Mouse (Mus musculus): ENCODE results near the gene Gm49388. TPM values are rescaled to one million over a fixed set of nuclear protein-coding genes. Genes with fewer than 3 reads are reported as not detected.
A peak's percentile ranks its signal among the peaks of the same experiment; 100 is the strongest.
"Not testable (repeated sequence)": the region's sequence is repeated elsewhere in the genome, so short reads cannot be mapped to it uniquely, and the experiment has no call there.

Gene Gm49388
- polyA plus RNA-seq, 1 experiment from 2014 or later: not detected

- no peak for DNase-seq
- peak overlapping the region; percentile 38 for H3K4me2 ChIP-seq
- peaks cover 26% of the 10 kb centered on the region for H3K27me3 ChIP-seq
- H3K4me3 ChIP-seq (replicated peaks): peak overlapping the region; percentile 40
- H3K4me1 ChIP-seq (replicated peaks): peaks cover 12% of the 10 kb centered on the region; the same call in 1 of the 2 replicates
- no peak overlapping the region for H3K9ac ChIP-seq
- H3K27ac ChIP-seq: no peak overlapping the region
- no peaks in the 10 kb centered on the region for H3K9me3 ChIP-seq (replicated peaks)
- ATAC-seq (ENCODE audit: low read depth): no peak
- no peaks in the 10 kb centered on the region for H3K36me3 ChIP-seq
- WGBS (ENCODE audit: insufficient replicate concordance): 69% methylated on average over 11 of the region's 11 CpGs
Measured at GRCm38 (mm10) chr7:127823236-127824171, 38.1 kb downstream of the Gm49388 start.

- H3K36me3 ChIP-seq: no peaks in the 10 kb centered on the region
- H3K9ac ChIP-seq: no peak within 1 kb of the TSS
- H3K4me2 ChIP-seq: peak within 1 kb of the TSS; percentile 38
- no peak for ATAC-seq (ENCODE audit: low read depth)
- no peak for DNase-seq
- WGBS (ENCODE audit: insufficient replicate concordance): 12% methylated on average over 30 of the region's 38 CpGs
- peak within 1 kb of the TSS; percentile 40 for H3K4me3 ChIP-seq (replicated peaks)
- H3K9me3 ChIP-seq (replicated peaks): no peaks in the 10 kb centered on the region
- peaks cover 12% of the 10 kb centered on the region; the same call in 1 of the 2 replicates for H3K4me1 ChIP-seq (replicated peaks)
- H3K27ac ChIP-seq: no peak within 1 kb of the TSS
- H3K27me3 ChIP-seq: peaks cover 26% of the 10 kb centered on the region
Measured at GRCm38 (mm10) chr7:127824176-127824871, 38.9 kb downstream of the Gm49388 start, which contains the start of the genes Stx4a and Stx1b. TSS of gene Stx4a (plus strand) at chr7:127824294. TSS of gene Stx1b (minus strand) at chr7:127824549.

- no peaks in the 10 kb centered on the region for H3K27me3 ChIP-seq
- no peak overlapping the region for H3K4me3 ChIP-seq (replicated peaks)
- no peak for DNase-seq
- H3K36me3 ChIP-seq: no peaks in the 10 kb centered on the region
- H3K9ac ChIP-seq: no peak overlapping the region
- H3K4me1 ChIP-seq (replicated peaks): peaks cover 5% of the 10 kb centered on the region
- H3K27ac ChIP-seq: no peak overlapping the region
- ATAC-seq (ENCODE audit: low read depth): no peak
- 80% methylated on average over 2 of the region's 2 CpGs for WGBS (ENCODE audit: insufficient replicate concordance)
- no peak overlapping the region for H3K4me2 ChIP-seq
- H3K9me3 ChIP-seq (replicated peaks): no peaks in the 10 kb centered on the region
Measured at GRCm38 (mm10) chr7:127835550-127835949, 50.1 kb downstream of the Gm49388 start.

GRCm38 (mm10) chr7:127837473-127837872 lies 52.1 kb downstream of the Gm49388 start:
- H3K36me3 ChIP-seq: no peaks in the 10 kb centered on the region
- H3K27ac ChIP-seq: no peak overlapping the region
- H3K4me3 ChIP-seq (replicated peaks): no peak overlapping the region
- H3K9ac ChIP-seq: no peak overlapping the region
- ATAC-seq (ENCODE audit: low read depth) (no peak), DNase-seq (no peak)
- 88% methylated on average over 5 of the region's 5 CpGs for WGBS (ENCODE audit: insufficient replicate concordance)
- H3K4me1 ChIP-seq (replicated peaks): peaks cover 13% of the 10 kb centered on the region
- H3K27me3 ChIP-seq: no peaks in the 10 kb centered on the region
- H3K9me3 ChIP-seq (replicated peaks): no peaks in the 10 kb centered on the region
- H3K4me2 ChIP-seq: no peak overlapping the region

- H3K36me3 ChIP-seq; H3K9me3 ChIP-seq (replicated peaks); H3K27ac ChIP-seq; H3K4me3 ChIP-seq (replicated peaks); H3K4me2 ChIP-seq; H3K9ac ChIP-seq; ATAC-seq (ENCODE audit: low read depth); H3K27me3 ChIP-seq; DNase-seq: not testable (repeated sequence)
- H3K4me1 ChIP-seq (replicated peaks): peaks cover 17% of the 10 kb centered on the region
- 85% methylated on average over 4 of the region's 4 CpGs for WGBS (ENCODE audit: insufficient replicate concordance)
Measured at GRCm38 (mm10) chr7:127837878-127838277, 52.5 kb downstream of the Gm49388 start.

GRCm38 (mm10) chr7:127840031-127840430 lies 54.6 kb downstream of the Gm49388 start:
- H3K4me1 ChIP-seq (replicated peaks): peaks cover 20% of the 10 kb centered on the region

GRCm38 (mm10) chr7:127840886-127841285 lies 55.5 kb downstream of the Gm49388 start:
- peak overlapping the region; percentile 85 for H3K9ac ChIP-seq
- peaks cover 21% of the 10 kb centered on the region for H3K36me3 ChIP-seq
- H3K27ac ChIP-seq: peak overlapping the region; percentile 92
- no peaks in the 10 kb centered on the region for H3K9me3 ChIP-seq (replicated peaks)
- H3K4me1 ChIP-seq (replicated peaks): peaks cover 20% of the 10 kb centered on the region
- peak overlapping the region; percentile 100 for H3K4me2 ChIP-seq
- peak; percentile 6 for ATAC-seq (ENCODE audit: low read depth)
- 5% methylated on average over 15 of the region's 15 CpGs for WGBS (ENCODE audit: insufficient replicate concordance)
- no peaks in the 10 kb centered on the region for H3K27me3 ChIP-seq
- DNase-seq: peak; percentile 30
- peak overlapping the region; percentile 79 for H3K4me3 ChIP-seq (replicated peaks)

More at GRCm38 (mm10) chr7:127840031-127840430, 54.6 kb downstream of the Gm49388 start:
- not testable (repeated sequence) for H3K9ac ChIP-seq; ATAC-seq (ENCODE audit: low read depth); H3K27ac ChIP-seq; H3K27me3 ChIP-seq; DNase-seq; H3K4me2 ChIP-seq; H3K4me3 ChIP-seq (replicated peaks); H3K9me3 ChIP-seq (replicated peaks)
- H3K36me3 ChIP-seq: peaks cover 16% of the 10 kb centered on the region
- WGBS (ENCODE audit: insufficient replicate concordance): 77% methylated on average over 2 of the region's 2 CpGs

GRCm38 (mm10) chr7:127841340-127842000 lies 56.1 kb downstream of the Gm49388 start:
- DNase-seq (peak; percentile 85), ATAC-seq (ENCODE audit: low read depth) (peak; percentile 86)
- WGBS (ENCODE audit: insufficient replicate concordance): under 1% methylated on average over 46 of the region's 46 CpGs

GRCm38 (mm10) chr7:127842001-127842718 lies 56.8 kb downstream of the Gm49388 start:
- WGBS (ENCODE audit: insufficient replicate concordance): under 1% methylated on average over 40 of the region's 40 CpGs
- ATAC-seq (ENCODE audit: low read depth): peak; percentile 69
- peak overlapping the region; percentile 92 for H3K27ac ChIP-seq

More at GRCm38 (mm10) chr7:127841340-127842000, 56.1 kb downstream of the Gm49388 start:
- peak overlapping the region; percentile 85 for H3K9ac ChIP-seq
- H3K9me3 ChIP-seq (replicated peaks): no peaks in the 10 kb centered on the region
- H3K4me2 ChIP-seq: peak overlapping the region; percentile 100
- no peaks in the 10 kb centered on the region for H3K27me3 ChIP-seq
- peaks cover 20% of the 10 kb centered on the region for H3K4me1 ChIP-seq (replicated peaks)
- H3K4me3 ChIP-seq (replicated peaks): peak overlapping the region; percentile 79
- H3K36me3 ChIP-seq: peaks cover 27% of the 10 kb centered on the region
- H3K27ac ChIP-seq: peak overlapping the region; percentile 92

More at GRCm38 (mm10) chr7:127842001-127842718, 56.8 kb downstream of the Gm49388 start:
- H3K9me3 ChIP-seq (replicated peaks): no peaks in the 10 kb centered on the region
- peak; percentile 75 for DNase-seq
- H3K9ac ChIP-seq: peak overlapping the region; percentile 85
- H3K4me3 ChIP-seq (replicated peaks): peak overlapping the region; percentile 79
- peaks cover 34% of the 10 kb centered on the region for H3K36me3 ChIP-seq
- peaks cover 20% of the 10 kb centered on the region for H3K4me1 ChIP-seq (replicated peaks)
- no peaks in the 10 kb centered on the region for H3K27me3 ChIP-seq
- peak overlapping the region; percentile 100 for H3K4me2 ChIP-seq
